Mouse (Mus musculus) adrenal gland, postnatal 4 days (tissue): ENCODE data around the gene Rnf166. TPM values are rescaled to one million over a fixed set of nuclear protein-coding genes. Genes with fewer than 3 reads are reported as not detected.

Source experiments
- DNase-seq, 2 experiments: peaks; one replicate each; pipeline ENCODE4 v3.0.0; 2021 to 2022; ENCODE audit warnings: low spot score in 2 of 2, mixed read lengths in 2 of 2
- total RNA-seq, 2 experiments: library from RNA; stranded (reverse); gene quantifications; 2 replicates each; pipeline ENCODE4 v1.2.3; 2021

Rnf166 gene
- total RNA-seq, 2 experiments from 2014 or later, result 47.5 to 53.7 TPM

DNA sequence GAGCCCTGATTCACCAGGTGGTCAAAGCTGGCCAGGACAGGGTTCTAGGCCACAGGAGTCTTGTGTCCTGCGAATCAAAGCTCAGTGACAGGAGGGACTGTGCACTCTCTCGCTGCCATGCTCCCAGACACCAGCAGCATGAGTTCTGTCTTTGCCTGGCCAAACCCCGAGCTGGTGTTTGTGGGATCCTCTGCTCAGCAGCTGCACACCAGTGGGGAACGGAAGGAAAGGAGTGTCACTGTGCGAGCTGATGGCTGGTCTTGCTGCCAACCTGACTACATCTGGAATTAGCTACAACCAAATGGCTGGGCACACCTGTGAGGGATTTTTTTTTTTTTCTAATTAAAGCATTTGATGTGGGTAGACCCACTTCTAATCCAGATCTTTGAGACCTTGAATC lies 5.2 kb downstream of the Rnf166 start:
- no peak for DNase-seq

DNA sequence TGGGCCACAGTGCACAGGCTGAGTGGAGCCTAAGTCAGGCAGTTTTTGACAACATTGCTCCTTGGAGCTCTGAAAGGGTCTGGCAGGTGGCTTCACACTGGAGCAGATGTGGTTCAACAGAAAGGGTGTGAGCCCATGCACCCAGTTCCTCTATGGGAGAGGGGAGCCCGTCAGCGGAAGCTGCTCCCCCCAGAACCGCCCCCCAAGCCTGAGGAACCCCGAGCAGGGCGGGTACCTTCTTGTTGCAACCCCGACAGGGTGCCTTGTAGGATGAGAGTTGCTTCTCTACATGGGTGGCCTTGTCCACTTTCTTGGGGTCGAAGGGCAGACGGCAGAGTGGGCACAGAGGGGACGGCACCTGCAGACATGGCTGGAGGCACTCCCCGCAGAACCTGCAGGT lies 5.9 kb downstream of the Rnf166 start:
- no peak for DNase-seq

DNA sequence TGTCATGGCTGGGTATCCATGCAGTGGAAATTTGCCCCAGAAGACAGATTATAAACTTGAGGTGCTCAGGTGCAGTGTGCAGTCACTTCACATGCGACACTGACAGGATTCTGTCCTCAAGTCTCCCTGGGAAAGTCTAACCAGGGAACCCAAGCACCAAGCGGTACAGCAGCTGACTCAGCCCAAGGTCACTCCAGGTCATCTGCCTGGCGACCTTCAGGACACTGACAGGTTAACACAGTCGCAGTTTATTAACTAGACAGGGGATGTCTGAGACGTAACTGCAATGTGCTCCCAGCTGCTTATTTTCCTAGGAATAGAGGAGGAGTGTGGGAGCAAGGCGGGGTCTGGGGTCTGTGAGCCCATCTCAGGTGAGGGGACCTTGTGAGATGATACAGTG lies 6.5 kb downstream of the Rnf166 start:
- DNase-seq, result no peak

DNA sequence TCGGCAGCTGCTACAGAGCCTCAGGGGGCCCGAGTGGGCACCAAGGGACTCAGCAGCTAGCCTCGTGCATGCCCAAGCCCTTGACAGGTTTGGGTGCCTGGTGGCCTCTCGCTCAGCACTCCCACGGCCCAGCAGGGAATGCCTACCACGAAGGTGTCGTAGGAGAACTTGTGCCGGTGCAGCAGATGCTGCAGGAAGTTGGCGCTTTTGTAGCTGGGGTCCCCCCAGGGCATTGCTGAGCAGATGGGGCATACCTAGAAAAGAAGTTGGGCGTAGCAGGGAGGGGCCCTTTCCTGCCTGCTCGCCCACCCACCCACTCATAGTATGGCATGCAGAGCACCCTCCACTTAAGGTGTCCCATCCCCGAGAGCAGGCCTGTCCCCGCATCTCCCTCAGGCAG lies 8.0 kb downstream of the Rnf166 start:
- no peak for DNase-seq

DNA sequence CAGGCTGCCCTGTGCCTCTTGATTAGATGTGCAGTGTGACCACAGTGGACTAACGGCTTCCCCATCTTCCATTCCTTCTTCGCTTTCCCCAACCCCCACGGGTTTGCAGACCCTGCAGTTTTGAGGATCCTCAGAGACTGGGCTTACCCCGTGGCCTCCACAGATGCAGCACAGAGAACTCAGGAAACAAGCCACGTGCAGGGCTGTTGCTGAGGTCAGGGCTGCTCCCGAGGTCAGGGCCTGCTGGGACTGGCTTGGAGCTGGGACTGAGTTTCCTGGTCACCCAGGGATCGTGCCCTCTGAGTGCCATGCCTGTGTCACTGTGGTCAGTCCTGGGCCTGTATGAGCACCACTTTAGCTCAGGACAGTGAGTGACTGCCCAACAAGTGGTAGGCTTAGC lies 10.9 kb downstream of the Rnf166 start:
- DNase-seq, result no peak

DNA sequence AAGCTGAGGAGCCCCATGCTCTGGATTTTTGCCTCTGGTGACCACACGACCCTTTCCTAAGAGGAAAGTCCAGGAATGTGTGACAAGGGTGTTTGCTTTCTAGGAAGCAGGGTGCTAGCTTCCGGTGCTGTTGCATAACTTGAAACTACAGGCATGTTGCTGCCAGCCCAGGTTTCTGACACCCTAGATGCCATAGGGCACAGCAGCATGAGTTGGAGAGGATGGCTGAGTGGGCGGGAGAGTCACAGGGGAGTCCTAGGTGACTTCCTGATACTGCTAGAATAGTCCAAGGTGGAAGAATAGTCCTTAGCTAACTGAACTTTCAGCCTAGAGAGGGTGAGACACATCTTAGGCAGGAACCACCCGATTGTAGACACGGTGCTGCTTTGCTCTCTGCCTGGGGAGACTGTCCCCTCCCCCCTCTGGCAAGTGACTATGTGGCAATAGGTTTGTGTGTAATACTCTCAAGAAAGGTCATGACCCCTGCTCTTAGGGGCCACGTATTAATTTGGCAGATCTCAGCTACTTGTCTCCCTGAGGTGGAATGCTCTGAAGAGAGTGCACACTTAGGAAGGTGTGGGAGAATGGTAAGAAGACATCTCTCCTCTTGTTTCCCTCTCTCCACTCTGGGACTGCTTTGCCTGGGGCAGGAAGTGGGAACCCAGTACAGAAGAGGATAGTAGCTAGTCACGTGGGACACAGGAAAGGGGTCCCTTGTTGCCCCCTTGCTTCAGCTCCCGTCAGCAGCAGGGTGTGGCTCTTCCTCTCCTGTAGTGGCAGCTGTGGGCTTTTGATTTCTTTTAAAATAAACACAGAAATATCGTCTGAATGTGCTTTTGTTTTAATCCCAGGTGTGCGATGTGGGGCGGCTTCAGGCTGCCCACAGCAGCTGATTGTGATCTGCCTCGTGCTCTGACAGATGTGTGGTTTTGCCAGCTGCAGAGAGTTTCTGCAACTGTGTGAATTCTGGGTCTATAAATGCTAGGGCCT lies 11.9 kb downstream of the Rnf166 start:
- no peak for DNase-seq

DNA sequence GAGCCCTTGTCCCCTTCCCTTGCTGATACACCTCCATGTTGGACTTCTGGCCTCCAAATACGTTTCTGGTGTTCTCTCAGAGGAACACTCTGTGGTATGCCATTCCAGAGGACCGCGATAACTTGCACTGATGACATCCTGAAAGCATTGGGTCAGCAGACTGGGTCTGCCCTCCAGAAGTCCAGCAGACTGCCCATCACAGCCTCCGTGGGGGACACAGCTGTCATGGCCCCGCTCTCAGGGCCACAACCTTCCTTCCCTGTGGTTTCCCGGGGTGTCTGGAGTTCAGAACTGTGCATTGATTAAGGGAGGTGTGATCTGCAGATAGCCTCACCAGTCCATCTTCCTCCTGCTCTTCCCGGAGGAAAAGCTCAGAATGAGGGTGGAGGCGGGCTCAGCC lies 13.4 kb downstream of the Rnf166 start:
- no peak for DNase-seq

DNA sequence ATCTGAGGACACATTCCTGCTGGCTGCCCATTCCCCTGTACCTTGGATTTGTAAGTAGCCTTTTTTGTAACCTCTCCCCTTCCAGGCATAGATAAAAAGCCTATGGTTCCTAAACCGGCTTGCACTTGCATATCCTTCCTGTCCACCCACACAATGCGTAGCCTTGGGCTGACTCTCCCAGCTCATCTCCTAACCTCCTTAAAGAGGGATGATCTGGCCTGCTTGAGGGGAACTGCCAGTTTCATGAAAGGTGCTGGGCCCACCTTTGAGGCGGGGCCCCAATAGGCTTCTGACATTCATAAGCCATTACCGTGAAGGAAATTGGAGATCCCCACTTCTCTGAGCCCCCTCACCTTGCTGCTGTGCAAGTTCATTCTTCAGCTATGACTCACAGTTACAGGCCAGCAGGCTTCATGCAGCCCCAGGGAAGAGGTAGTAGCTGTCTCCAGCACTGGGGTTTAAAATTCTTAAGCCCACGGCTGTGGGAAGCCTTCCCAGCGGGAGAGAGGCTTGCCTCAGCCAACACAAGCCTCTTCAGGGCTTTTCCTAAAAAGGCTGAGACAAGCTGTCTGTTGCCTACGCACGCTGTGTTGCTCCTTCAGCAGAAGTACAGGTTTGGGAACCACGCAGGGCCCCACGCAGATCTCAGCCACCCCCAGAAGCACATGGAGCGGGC lies 14.3 kb downstream of the Rnf166 start:
- no peak for DNase-seq

DNA sequence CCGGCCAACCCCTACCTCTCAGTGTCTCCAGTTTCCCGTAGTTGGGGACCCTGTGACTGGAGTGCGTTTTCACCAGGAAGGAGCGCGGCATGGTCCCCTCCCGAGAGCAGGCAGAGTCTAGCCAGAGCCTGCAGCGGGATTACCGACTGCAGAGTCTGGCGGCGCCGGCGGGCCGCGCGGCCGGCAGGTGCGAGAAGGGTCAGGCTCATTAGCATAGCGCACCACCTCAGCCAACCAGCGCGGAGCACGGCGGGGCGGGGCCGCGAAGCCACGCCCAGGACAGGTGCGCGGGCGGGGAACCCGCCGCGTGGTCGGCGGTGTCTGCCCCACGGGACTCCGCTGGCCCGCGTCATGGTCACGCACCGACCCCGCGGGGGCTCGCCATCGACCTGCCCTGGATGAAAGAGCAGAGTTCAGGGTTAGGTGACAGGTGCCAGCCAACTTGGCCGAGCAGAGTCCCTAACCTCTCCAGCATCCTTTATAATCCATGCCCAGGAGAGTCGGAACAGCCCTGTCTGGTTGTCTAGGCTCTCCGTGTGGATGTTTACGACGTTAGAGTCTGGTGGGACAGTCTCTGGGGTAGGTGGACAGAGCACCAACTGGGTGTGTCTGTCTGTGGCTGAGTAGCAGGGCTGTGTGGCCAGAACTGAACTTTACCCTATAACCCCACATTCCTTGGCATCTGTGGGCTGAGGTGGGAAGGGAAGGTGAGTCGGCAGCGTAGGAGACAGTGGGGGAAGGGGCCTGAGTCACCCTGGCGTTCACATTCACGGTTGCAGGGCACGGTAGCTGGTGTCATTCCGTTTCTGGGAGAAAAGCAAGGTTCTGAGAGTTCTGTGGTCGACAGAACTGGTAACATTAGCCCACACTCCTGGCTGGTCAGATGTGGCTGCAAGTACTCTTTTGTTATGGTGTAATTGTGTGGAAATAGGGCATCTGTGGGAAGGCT lies 15.1 kb downstream of the Rnf166 start, which contains the start of gene Snai3:
Snai3 (minus strand) TSS at position 210 of the 949 bp plus-strand sequence.
- DNase-seq, result no peak

DNA sequence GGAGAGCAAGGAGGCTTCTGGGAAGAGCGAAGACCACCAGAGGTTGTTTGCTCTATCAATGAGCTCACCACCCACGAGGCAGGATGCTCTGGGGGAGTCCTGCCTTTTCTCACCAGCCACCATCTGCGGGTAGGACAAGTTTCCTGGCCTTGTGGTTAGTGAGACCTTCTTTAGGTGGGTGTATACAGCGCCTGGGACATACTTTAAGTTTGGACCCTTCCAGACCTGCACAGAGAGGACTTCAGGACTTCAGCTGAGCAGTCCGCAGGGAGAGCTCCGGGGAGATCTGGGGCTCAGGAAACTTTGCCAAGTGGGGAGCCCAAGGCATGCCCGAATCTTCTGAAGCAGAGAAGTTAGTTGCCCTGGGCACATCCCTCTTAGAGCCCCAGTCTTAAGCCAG lies 15.9 kb downstream of the Rnf166 start:
- DNase-seq, result no peak

DNA sequence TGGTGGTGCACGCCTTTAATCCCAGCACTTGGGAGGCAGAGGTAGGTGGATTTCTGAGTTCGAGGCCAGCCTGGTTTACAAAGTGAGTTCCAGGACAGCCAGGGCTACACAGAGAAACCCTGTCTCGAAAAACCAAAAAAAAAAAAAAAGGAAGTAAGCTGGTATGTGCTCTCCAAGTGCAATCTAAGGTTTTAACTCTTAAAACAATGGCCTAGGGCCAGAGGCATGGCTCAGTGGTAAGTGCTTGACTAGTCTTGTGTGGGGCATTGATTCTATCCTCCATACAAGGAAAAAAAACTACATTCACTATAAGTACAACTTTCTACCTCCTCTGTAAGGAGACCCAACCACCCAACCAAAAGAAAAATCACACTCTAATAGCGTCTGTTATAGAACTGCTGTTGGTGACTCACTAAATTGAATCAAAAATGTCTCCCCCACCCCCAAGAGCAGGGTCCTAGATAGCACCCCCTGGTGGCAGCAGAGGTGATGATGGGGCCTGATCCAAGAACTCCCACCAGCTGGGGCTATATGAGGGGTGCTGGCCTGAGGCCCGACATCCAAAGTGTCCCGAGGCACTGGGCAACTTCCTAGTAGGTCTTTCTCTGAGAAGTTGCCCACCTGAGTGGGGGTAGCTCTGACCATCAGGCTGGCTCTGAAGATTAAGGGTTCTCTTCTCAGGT lies 16.5 kb downstream of the Rnf166 start:
- no peak for DNase-seq

DNA sequence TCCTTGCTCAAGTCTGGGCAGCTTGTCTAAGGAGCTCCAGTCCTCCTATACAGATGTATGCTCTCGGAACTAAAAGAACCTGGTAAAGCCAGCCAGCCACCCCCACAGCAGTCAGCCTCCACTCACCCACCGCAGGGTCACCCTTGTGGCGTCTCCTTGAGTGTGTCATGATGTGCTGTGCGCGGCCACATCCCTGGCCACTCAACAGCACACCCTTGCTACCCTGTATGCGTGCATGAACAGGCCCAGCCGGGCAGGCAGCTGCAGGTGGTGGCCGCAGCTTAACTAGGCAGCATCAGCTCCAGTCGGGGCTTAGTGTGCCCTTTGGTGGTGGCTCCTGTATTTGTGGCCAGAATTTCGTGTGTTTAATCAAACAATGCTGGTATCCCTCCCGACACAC lies 18.7 kb downstream of the Rnf166 start:
- DNase-seq, result no peak

DNA sequence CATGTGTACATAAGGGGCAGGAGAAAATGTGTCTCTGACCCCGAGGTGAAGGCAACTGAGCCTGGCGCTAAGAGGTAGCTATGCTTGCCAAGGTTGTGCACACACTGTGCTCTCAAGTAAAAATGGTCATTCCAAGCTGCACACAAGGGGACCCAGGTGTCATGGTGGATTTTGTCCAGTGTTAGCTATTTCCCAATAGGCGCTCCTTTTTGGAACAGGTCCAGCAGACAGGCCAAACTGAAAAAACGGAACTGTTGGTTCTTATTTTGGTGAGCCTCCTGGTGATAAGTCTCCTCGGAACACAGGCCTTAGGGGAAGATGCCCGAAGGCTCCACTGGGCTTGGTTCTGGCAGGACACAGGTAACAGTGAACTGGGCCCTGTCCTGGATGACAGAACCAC lies 21.5 kb downstream of the Rnf166 start:
- no peak for DNase-seq

DNA sequence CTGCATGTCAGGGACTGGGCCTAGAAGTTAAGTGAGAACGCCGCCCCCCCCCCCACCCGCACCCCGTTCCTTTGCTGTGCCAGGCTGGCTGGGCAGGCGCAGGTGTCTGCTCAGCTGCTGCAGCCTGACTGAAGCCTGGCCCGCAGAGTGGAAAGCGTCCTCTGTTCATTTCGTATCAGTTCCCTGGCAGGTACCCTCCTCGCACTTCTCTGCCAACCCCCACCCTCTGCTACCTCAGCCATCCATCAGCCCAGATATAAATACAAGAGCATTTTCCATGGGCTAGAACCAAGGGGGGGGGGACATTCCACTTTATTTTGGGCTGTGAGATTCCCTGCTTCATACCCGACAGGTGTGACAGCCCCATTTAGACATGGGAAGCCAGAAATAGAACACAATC lies 23.7 kb downstream of the Rnf166 start:
- DNase-seq, result no peak

DNA sequence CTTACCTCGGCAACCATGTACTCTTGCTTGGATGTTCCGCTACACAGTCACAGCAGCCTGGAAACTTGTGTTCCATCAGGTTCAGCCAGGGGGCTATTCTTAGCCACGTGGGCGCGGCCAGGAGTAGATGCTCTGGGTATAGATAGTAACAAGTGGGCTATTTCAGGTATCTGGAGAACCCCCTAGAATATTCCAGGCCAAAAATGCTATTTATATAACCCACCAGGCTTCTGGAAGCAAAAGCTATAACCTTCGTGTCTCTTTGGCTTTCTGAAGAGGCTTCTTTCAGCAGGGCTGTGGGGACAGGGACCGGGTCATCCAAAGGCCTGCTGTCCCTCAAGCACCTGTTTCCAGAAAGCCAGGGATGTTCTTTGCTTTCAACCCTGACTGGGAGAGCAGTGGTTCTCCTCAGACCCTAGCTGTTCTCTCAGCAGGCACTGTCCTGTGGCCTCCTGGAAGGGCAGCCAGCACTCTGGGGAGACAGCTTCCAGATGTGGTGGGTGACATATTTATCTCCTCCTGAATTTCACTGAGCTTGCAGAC lies 24.6 kb downstream of the Rnf166 start:
- DNase-seq, result no peak

DNA sequence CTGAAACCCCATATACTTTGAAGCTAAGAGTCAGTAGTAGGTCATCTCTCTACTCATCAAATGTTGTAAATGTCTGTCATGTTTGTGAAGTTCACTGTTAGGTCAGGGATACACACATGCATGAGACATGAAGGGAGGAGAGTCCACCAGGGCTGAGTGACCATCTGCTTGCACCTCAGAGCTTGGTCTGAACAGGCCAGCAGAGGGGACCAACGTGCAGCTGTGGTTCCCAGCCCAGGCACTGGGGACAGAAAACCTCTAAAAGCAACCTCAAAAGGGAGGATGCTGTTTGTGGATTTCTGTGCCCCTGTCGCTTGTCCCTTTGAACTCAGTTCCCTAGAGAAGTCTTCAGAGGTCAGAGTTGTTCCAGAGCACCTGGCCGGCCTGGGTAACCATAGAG lies 30.7 kb downstream of the Rnf166 start:
- no peak for DNase-seq

DNA sequence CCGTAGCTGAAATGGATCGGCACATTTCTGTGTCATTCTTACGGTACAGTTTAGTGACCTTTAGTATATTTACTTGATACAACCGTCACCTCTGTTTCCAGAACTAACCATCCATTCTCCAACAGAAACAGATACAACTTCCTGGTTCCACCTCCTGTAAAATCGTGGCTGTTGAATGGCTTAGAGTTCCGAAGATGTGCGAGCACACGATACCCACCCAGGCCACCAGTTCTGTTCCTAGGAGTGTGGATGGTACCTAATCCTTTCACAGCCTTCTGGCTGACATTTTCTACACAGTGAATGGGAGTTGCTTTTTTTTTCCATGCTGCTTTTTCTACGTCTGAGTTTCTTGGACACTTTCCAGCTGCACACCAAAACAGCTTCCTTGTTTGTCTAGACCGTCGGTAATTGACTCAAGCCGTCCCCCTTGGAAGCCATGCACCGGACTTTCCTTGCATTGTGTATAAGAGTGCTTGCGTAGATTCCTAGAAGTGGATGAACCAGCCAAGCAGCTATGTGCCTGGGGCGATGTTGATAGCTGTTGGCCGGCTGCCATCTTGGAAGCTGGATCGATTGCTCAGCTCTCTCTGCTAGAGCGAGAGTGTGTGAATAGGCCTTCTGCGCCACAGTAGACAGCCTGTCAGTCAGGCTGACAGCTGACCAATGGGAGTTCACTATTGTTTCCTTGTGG lies 31.7 kb downstream of the Rnf166 start:
- DNase-seq, result peak; percentile 52 to 67

DNA sequence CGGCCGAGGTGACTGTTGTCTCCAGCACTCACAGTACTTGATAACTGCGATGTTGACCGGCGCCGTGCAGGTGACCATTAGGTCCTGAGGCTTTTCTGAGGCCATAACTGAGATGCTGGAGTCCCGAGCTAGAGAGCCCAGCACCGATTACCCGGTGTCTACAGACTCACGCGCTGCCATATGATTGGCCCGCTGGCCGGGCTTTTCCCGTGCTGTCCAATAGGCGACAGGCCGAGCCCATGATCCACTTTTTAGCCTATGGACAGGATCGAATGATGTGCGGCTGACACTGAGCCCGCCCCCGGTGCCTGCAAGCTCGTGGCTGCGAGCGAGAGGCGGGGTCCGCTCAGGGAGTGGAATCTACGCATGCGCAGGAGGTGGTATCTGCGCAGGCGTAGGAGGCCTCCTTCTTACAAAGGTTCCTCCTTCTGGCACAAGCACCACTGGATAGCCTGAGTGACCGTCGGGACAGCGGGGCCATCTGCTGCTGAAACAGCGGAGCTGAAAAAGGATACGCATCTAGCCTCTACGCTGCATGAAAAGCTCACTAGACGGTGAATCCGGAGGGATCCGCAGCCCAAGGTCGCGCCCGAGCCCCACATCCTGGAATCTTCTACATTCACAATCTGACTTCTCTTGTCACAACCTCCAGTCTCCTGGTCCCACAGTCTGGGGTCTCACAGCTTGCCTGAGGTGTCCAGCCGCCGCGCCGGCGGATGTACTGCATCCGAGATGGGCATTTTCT lies 32.4 kb downstream of the Rnf166 start, which contains the start of gene Mvd:
Mvd (minus strand) TSS at position 161 of the 745 bp plus-strand sequence.
- DNase-seq, result peak; percentile 92 to 98

DNA sequence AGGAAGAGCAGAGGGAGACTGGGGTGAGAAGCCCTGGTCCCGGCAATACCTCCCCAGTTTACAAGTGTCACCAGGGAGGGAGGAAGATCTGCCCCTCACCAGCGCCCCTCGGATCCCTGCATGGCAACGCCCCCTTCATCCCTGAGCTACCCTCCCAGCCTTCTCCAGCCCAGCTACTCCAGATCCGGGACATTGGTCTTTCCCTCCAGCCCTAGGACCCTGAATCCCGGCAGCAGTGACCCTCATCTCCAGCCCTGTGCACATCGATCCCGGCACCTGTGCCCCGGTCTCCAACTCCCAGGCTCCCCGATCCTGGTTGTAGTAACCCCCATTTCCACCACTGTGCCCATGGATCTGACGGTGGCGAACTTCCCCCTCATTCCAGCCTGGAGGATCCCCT lies 33.1 kb downstream of the Rnf166 start:
- no peak for DNase-seq
